Mouse (Mus musculus) urinary bladder, adult 18-20 months (tissue): ENCODE results near the gene 1110008P14Rik.

Experiments
- DNase-seq, 2 experiments: peaks; one replicate each; pipeline ENCODE4 v3.0.0; 2022; ENCODE audit warnings: low spot score in 2 of 2, mixed read lengths in 2 of 2

The 1110008P14Rik gene

GRCm38 (mm10) chr2:32408429-32409424, 27.0 kb upstream of the 1110008P14Rik start:
- DNase-seq = no peak

GRCm38 (mm10) chr2:32407144-32407824, 25.5 kb upstream of the 1110008P14Rik start:
- DNase-seq = no peak

DNA sequence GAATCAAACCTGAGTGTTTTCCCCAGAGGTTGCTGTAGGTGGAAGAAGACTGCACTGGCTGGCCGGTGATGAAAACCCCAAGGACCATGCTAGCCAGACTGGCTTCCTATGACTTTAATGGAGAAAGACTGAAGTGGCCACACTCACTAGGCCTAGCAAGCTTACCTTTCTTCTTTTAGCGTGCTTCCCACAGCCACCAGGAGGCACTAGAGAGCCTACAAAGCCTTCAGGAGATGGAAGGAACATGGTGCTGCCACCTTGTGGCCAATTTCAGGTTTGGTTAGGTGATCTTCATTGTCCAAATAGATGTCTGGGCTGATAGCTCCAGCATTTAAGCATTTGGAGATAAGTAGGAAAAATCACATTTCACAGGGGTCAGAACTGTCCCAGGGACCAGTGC, 22.9 kb upstream of the 1110008P14Rik start:
- DNase-seq = peak; percentile 83 to 90

- DNase-seq = peak in 1 of 2 experiments; percentile 27
These were observed 15.0 kb upstream of the 1110008P14Rik start for GRCm38 (mm10) chr2:32396695-32397094.

- DNase-seq = peak; percentile 76 to 87
These were observed 14.3 kb upstream of the 1110008P14Rik start for GRCm38 (mm10) chr2:32395946-32396621.

DNA sequence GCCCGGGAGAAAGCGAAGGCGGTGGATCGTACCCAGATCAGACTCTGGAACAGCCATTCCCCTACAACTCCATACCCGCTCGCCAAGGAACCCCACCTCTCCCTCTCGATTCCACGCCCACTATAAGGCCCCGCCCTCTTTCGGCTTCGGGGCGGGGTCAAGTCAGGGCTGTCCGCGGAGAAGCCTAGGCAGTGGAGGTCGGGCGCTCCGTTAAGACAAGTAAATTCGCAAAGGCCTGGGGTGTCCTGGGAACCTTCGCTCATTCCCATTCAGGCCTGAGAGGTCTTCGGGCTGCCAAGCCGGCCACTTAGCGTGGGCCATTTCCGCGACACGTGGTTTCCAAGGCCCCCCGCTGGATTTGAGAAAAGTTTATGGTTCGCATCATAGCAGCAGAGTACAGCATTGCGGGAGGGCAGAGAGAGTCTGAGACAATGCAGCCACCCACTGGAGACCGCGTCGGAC, 13.8 kb upstream of the 1110008P14Rik start, which contains the start of gene Ptges2:
Ptges2 (plus strand) TSS at position 413 of the 462 bp plus-strand sequence.
- peak; percentile 88 to 98 for DNase-seq

DNA sequence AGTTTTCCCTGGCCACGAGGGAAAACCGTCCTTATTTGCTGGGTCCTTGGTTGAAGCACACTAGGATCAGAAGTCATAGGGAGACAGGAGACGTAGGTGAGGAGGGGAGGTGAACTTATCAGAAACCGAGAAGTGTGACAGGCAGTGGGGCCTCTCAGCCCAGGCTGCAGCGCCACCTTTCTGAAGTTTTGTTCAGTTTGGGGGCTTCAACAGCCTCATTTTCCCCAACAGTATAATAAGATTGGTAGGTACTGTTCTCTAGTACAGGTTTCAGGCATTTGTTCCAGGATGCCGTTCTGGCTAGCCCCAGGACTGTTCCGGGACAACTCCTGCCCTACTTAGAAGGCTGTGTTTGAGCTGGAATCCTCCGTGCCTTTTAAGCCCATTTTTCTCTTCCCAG, 13.2 kb upstream of the 1110008P14Rik start:
- DNase-seq = no peak

DNA sequence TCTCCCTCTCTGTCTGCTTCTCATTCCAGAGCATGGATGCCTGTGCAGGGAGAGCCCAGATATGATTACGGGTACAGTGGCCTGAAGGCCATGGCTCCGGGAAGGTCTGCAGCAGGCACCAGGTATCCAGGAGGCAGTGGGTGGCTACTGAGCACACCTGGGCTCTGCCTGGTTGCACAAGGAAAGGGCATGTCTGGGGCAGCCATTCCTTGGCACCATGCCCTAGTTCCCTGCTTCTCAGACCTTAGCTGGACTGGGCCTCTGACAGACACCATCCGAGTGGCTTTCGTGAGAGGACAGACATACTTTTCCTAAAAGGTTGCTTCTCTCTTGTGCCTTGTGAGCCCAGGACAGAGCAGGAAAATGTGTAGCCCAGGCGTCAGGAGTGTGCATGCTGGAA, 10.3 kb upstream of the 1110008P14Rik start:
- DNase-seq = peak in 1 of 2 experiments; percentile 37

- DNase-seq = no peak
These were observed 9.1 kb upstream of the 1110008P14Rik start for GRCm38 (mm10) chr2:32390871-32391270.

DNA sequence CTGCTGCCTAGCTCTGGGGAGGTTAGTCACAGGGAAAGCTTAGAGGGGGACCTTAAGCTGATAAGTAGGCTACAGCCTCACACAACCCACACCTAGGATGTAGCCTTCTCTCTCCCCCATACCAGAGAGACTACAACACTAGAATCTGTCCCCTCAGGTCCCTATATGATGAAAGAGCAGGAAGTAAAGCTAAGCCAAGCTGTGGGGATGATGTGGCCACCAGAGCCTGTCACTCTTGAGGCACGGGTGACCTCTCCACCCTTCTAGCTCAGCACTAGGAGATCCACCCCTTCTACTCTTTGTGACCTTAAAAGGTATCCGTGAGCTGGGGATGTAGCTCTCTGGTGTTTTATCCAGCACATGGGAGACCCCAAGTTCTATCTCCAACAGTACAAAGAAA, 7.4 kb upstream of the 1110008P14Rik start:
- no peak for DNase-seq

GRCm38 (mm10) chr2:32387706-32388490, 6.2 kb upstream of the 1110008P14Rik start, which contains the start of gene Lcn2:
Lcn2 (minus strand) TSS chr2:32388252.
- DNase-seq = no peak

DNA sequence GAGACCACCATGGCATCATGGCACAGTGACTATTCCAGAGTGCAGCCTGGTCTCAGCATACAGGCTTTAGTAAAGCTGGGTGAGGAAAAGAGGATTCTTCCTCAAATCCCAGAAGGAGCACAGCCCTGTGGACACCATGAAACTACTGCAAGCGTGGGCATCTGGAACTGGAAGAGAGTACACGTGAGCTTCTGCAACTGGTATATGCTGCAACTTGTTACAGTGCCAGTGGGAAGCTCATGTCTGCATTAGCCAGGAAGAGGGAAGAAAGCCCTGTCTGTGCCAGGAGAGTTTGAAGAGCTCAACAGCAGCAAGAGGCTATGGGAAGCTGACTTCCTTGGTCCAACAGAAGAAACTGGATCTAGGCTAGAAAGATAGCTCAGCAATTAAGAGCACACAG, 951 bp upstream of the 1110008P14Rik start:
- no peak for DNase-seq

DNA sequence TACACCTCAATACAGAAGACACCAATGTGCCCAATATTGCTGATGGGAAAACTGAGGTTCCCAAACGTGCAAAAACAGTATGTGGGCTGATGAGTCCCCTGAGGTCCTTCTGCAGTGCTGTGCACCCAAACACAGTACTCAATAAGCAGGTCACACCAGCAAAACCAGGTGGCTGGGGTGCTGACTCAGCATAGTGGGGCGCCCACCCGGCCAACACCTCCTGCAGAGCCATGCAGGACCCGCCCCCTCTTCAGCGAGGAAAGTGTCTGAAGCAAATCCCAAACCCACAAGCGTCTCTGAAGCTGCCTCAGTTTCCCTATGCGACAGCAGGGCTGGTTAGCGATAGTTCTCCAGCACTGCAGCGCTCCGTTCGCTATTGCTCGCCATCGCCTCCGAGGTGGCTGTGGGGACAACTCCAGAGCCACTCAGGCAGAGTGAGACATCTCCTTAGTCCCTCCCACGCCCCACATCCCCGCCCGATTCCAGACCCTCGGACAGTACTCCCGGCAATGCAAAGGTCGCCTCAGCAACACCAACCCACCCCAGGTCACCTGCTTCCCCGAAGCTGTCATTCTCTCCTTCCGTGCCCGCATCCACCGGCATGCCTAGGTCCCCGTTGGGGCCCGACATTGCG, 480 bp downstream of the 1110008P14Rik start:
- no peak for DNase-seq

DNA sequence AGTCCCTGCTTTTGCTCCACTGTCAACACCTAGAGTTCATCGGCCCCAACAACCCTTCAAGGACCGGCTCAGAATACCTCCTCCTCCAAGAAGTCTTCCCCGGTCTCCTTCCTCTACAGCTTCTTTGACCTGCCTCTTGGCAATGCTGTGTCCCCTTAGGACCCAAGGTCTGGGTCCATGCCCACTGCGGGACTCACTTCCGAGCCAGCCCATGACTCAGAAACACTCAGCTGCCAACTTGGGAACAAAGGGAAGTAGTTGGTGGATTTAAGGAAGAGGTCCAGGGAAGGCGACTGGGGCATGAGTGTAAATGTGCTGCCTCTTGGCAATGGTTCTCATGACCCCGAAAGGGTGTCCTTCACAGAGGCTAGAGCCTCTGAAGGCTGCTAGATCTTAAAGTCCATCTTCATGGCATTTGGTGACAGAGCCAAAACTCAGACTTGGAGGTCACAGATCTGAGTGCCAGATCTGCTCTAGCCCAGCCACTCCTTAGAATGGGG, 1.7 kb downstream of the 1110008P14Rik start:
- DNase-seq = no peak

DNA sequence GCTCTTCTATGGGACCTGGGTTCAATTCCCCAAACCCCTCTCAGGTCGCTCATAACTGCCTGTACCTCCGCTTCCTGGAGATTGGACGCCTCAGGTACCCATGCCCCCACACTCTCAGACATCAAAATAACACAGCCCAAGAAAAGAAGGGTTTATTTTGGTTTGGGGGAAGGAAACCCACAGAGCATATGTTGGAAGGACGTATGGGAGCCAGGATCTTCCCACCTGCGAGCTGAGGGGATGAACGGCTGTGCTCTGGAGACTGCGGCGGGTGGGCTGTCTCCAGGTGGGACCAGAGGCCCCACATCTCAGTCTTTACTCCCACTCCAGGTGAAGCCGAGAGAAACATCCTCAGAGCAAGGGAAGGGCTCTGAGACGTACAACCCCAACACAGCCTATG, 4.8 kb downstream of the 1110008P14Rik start:
- DNase-seq = no peak

DNA sequence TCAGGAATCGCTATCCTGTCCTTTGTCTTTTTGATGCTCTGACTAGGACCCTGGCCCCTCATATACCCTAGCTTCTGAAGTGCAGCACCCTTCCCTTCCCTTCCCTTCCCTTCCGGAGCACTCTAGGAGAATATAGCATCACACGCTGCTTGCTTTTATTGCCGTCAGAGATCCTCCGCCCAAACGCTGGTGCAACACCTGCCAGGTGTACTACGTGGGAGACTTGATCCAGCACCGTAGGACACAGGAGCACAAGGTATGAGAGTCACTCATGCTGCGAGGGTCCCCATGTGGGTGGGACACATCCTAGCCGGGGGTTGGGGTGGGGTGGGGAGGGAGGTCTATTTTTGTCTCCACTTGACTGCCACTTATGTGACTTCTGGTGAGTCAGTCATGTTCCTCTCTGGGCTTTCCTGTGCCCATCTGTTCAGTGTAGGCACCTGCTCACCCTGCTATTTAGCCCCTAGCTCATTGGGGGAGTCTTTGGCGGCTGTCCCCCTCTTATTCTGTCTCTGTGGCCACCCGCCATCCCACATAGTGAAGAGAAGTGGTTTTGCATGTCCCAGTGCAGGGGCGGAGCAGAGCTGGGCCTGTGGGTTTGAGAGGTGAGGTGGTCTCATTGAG, 6.3 kb downstream of the 1110008P14Rik start:
- no peak for DNase-seq

DNA sequence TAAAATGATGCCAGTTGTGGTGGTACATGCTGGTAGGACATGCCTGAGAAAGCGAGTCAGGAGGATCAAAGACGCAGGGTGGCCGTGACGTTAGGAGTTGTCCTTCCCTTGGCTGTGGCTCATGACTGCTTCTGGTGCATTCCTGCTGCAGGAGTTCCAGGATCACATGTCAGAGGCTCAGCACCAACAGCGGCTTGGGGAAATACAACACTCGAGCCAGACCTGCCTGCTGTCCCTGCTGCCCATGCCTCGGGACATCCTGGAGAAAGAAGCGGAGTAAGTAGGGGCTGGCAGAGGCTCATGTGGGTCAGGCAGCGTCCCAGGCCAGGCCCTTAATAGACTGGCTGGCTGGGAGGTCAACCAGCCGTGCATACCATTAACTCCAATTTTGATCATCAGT, 7.5 kb downstream of the 1110008P14Rik start:
- DNase-seq = no peak

DNA sequence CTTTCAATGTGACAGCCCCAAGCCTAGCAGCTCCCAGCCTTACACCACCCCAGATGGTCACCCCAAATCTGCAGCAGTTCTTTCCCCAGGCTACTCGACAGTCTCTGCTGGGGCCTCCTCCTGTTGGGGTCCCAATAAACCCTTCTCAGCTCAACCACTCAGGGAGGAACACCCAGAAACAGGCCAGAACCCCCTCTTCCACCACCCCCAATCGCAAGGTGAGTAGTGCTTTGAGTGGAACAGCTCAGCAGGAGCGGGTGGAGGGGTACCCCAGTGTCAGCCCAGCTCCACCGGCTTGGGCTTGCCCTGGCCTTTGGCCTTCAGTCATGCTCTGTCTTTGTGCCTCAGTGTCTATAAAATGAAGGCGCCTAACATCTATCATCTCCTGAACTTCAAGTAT, 14.4 kb downstream of the 1110008P14Rik start:
- DNase-seq = no peak

- no peak for DNase-seq
These were observed 17.6 kb downstream of the 1110008P14Rik start for GRCm38 (mm10) chr2:32364121-32364520.
